Mouse (Mus musculus): Measurements from ENCODE around the gene Nectin2. TPM values are rescaled to one million over a fixed set of nuclear protein-coding genes. Genes with fewer than 3 reads are reported as not detected.
"Not testable (repeated sequence)": the region's sequence is repeated elsewhere in the genome, so short reads cannot be mapped to it uniquely, and the experiment has no call there.

Nectin2 gene
- polyA plus RNA-seq, 1 experiment from 2014 or later = 60.4 TPM

- Histone ChIP-seq H3K9ac (no peak overlapping the region), H3K9me3 (no peaks in the 10 kb centered on the region), H3K4me1 (replicated peaks) (no peaks in the 10 kb centered on the region), H3K27ac (replicated peaks) (no peak overlapping the region), H3K4me3 (no peak overlapping the region), H3K4me2 (no peak overlapping the region), H3K36me3 (no peaks in the 10 kb centered on the region), H3K27me3 (no peaks in the 10 kb centered on the region)
- WGBS = 100% methylated on average over 2 of the region's 2 CpGs
- ATAC-seq (ENCODE audit: low FRiP score, low read depth) = no peak
Measured at GRCm38 (mm10) chr7:19688611-19689010, 61.7 kb downstream of the Nectin2 start.

- H3K9me3 ChIP-seq = no peaks in the 10 kb centered on the region
- H3K27me3 ChIP-seq = no peaks in the 10 kb centered on the region
- H3K36me3 ChIP-seq = no peaks in the 10 kb centered on the region
- H3K4me1 ChIP-seq (replicated peaks) = no peaks in the 10 kb centered on the region
- WGBS = 92% methylated on average over 10 of the region's 10 CpGs
- H3K9ac ChIP-seq = no peak overlapping the region
- no peak overlapping the region for H3K27ac ChIP-seq (replicated peaks)
- no peak overlapping the region for H3K4me2 ChIP-seq
- ATAC-seq (ENCODE audit: low FRiP score, low read depth) = no peak
- H3K4me3 ChIP-seq = no peak overlapping the region
Measured at GRCm38 (mm10) chr7:19688101-19688500, 62.2 kb downstream of the Nectin2 start.

DNA sequence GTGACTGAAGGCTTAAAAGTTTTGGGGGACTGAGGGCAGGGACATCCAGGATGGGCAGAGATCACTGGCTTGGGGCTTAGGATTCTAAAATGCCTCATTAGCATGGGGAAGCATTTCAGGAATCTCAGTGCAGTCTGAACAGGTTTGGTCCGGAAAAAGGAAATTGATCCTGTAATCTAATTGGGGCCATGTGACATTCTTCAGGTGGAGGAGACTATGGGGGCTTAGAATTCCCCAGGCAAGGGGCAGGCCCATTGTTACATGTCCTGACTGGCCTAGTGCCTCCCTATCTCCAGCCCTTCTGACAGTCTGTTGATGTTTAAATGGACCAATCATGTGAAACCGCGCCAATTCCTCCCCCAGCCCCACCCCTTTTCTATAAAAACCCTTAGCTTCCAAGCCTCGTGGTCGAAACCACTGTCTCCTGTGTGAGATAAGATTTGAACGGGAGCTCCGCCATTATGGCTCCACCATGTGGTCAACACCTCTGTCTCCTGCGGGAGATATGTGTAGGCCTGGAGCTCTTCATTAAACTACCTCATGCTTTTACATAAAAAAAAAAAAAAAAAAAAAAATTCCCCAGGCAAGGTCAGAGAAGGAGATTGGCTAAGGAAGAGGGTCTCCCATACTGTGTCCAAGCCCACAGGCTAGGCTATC is 63.2 kb downstream of the Nectin2 start:
- not testable (repeated sequence) for H3K9ac ChIP-seq; H3K4me1 ChIP-seq (replicated peaks)
- 80% methylated on average over 8 of the region's 8 CpGs for WGBS

GRCm38 (mm10) chr7:19686521-19686920 is 63.8 kb downstream of the Nectin2 start:
- WGBS = 90% methylated on average over 6 of the region's 6 CpGs
- no peaks in the 10 kb centered on the region for H3K9me3 ChIP-seq
- no peak overlapping the region for H3K9ac ChIP-seq
- H3K27me3 ChIP-seq = no peaks in the 10 kb centered on the region
- H3K4me3 ChIP-seq = no peak overlapping the region
- no peak for ATAC-seq (ENCODE audit: low FRiP score, low read depth)
- H3K4me1 ChIP-seq (replicated peaks) = no peaks in the 10 kb centered on the region
- H3K27ac ChIP-seq (replicated peaks) = no peak overlapping the region
- no peak overlapping the region for H3K4me2 ChIP-seq
- no peaks in the 10 kb centered on the region for H3K36me3 ChIP-seq

More for the DNA sequence above, 63.2 kb downstream of the Nectin2 start:
- H3K4me3 ChIP-seq; H3K9me3 ChIP-seq; H3K27me3 ChIP-seq; ATAC-seq (ENCODE audit: low FRiP score, low read depth); H3K36me3 ChIP-seq; H3K27ac ChIP-seq (replicated peaks); H3K4me2 ChIP-seq: not testable (repeated sequence)

- no peak overlapping the region for H3K9ac ChIP-seq
- no peak overlapping the region for H3K27ac ChIP-seq (replicated peaks)
- H3K4me2 ChIP-seq = no peak overlapping the region
- H3K9me3 ChIP-seq = no peaks in the 10 kb centered on the region
- ATAC-seq (ENCODE audit: low FRiP score, low read depth) = no peak
- H3K4me3 ChIP-seq = no peak overlapping the region
- WGBS = 59% methylated on average over 4 of the region's 4 CpGs
- no peaks in the 10 kb centered on the region for H3K4me1 ChIP-seq (replicated peaks)
- H3K27me3 ChIP-seq = no peaks in the 10 kb centered on the region
- no peaks in the 10 kb centered on the region for H3K36me3 ChIP-seq
Measured at GRCm38 (mm10) chr7:19685374-19685773, 64.9 kb downstream of the Nectin2 start.

DNA sequence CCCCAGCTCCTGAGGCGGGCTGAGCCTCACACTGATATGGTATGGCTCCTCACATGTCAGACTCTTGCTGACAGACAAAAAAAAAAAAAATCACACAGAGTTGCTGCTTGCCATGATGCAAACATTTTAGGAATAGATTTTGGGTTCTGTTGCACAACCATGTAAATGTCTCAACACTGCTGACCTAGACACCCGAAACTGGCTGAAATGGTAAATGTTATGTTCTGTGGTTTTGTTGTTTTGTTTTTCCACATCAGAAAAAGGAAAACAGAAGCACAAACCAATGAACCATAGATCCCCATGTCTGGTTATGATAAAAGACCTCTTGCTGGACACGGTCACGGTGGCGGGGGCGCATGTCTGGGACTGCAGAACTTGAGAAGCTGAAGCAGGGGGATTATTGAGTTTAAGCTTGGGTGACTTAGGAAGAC is 66.5 kb downstream of the Nectin2 start:
- WGBS = 90% methylated on average over 6 of the region's 6 CpGs
- Histone ChIP-seq H3K4me2 (no peak overlapping the region), H3K27ac (replicated peaks) (no peak overlapping the region), H3K4me1 (replicated peaks) (no peaks in the 10 kb centered on the region), H3K27me3 (no peaks in the 10 kb centered on the region), H3K36me3 (no peaks in the 10 kb centered on the region), H3K9me3 (no peaks in the 10 kb centered on the region), H3K4me3 (no peak overlapping the region), H3K9ac (no peak overlapping the region)
- no peak for ATAC-seq (ENCODE audit: low FRiP score, low read depth)

GRCm38 (mm10) chr7:19682979-19683378 is 67.3 kb downstream of the Nectin2 start:
- no peak overlapping the region for H3K4me3 ChIP-seq
- WGBS = 89% methylated on average over 3 of the region's 3 CpGs
- ATAC-seq (ENCODE audit: low FRiP score, low read depth) = no peak
- no peaks in the 10 kb centered on the region for H3K9me3 ChIP-seq
- H3K27me3 ChIP-seq = no peaks in the 10 kb centered on the region
- H3K27ac ChIP-seq (replicated peaks) = no peak overlapping the region
- H3K9ac ChIP-seq = no peak overlapping the region
- H3K36me3 ChIP-seq = no peaks in the 10 kb centered on the region
- H3K4me1 ChIP-seq (replicated peaks) = no peaks in the 10 kb centered on the region
- H3K4me2 ChIP-seq = no peak overlapping the region

DNA sequence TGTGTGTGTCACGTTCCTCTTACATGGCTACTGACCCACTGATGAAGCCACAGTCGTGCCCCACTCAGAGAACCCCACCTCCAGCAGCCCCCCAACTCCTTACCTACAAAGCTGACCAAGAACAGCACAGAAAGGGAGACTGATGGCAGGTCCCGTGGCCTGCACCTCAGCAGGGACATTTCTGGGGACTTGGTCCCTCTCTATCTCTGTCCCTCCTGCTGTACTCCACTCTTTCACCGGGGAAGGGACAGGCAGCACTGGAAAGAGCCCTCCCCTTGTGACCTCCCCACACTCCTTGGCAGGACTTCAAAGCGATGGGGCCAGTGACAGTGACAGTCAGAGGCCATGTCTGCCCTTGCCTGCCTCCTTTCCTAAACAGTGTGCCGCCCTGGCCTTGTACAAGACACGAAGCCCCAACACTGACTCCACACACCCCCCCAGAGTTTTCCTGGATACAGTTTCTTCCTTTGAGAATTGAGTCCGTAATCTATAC is 69.0 kb downstream of the Nectin2 start, which contains the start of the genes Gm44805 and Apoc4:
TSS of gene Gm44805 (minus strand) at position 222 of the 493 bp plus-strand sequence.
TSS of gene Apoc4 (minus strand) at position 278 of the 493 bp plus-strand sequence.
- Histone ChIP-seq H3K4me3 (no peak within 1 kb of the TSS), H3K27me3 (no peaks in the 10 kb centered on the region), H3K36me3 (no peaks in the 10 kb centered on the region), H3K4me2 (no peak within 1 kb of the TSS), H3K4me1 (replicated peaks) (no peaks in the 10 kb centered on the region), H3K9me3 (no peaks in the 10 kb centered on the region), H3K27ac (replicated peaks) (no peak within 1 kb of the TSS), H3K9ac (no peak within 1 kb of the TSS)
- 68% methylated on average over 8 of the region's 8 CpGs for WGBS
- ATAC-seq (ENCODE audit: low FRiP score, low read depth) = no peak

GRCm38 (mm10) chr7:19680702-19681101 is 69.6 kb downstream of the Nectin2 start:
- 92% methylated on average over 2 of the region's 2 CpGs for WGBS
- no peaks in the 10 kb centered on the region for H3K36me3 ChIP-seq
- H3K9ac ChIP-seq = no peak overlapping the region
- no peak overlapping the region for H3K4me3 ChIP-seq
- H3K9me3 ChIP-seq = no peaks in the 10 kb centered on the region
- no peak overlapping the region for H3K4me2 ChIP-seq
- ATAC-seq (ENCODE audit: low FRiP score, low read depth) = no peak
- no peak overlapping the region for H3K27ac ChIP-seq (replicated peaks)
- no peaks in the 10 kb centered on the region for H3K27me3 ChIP-seq
- H3K4me1 ChIP-seq (replicated peaks) = no peaks in the 10 kb centered on the region

DNA sequence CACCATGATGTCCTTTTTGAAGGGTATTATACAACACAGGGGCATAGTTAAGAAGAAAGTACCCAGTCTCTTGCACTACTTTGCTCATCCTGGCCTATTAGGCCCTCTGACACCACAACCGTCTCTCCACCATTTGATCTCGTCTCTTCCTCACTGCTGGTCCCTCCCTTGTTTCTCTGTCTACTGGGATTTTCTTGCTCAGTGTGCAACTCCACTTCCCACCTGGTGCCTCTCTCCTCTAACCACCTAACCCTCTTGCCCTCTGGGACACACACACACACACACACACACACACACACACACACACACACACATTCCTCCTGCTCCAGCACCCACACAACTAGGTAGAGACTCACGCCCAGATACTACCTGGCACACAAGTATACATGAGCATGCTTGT is 71.4 kb downstream of the Nectin2 start:
- 89% methylated on average over 3 of the region's 3 CpGs for WGBS
- H3K36me3 ChIP-seq = no peaks in the 10 kb centered on the region
- no peaks in the 10 kb centered on the region for H3K4me1 ChIP-seq (replicated peaks)
- no peak overlapping the region for H3K4me2 ChIP-seq
- no peak overlapping the region for H3K27ac ChIP-seq (replicated peaks)
- no peaks in the 10 kb centered on the region for H3K27me3 ChIP-seq
- H3K4me3 ChIP-seq = no peak overlapping the region
- no peak overlapping the region for H3K9ac ChIP-seq
- ATAC-seq (ENCODE audit: low FRiP score, low read depth) = no peak
- no peaks in the 10 kb centered on the region for H3K9me3 ChIP-seq

- Histone ChIP-seq H3K4me2 (no peak within 1 kb of the TSS), H3K9ac (no peak within 1 kb of the TSS), H3K27ac (replicated peaks) (no peak within 1 kb of the TSS), H3K4me3 (no peak within 1 kb of the TSS), H3K36me3 (no peaks in the 10 kb centered on the region), H3K27me3 (no peaks in the 10 kb centered on the region), H3K4me1 (replicated peaks) (no peaks in the 10 kb centered on the region), H3K9me3 (no peaks in the 10 kb centered on the region)
- WGBS = 80% methylated on average over 8 of the region's 8 CpGs
- ATAC-seq (ENCODE audit: low FRiP score, low read depth) = no peak
Measured at GRCm38 (mm10) chr7:19677872-19678271, 72.4 kb downstream of the Nectin2 start, which contains the start of gene Apoc2. Gene Apoc2, minus strand, starts transcription at chr7:19677941.

- Histone ChIP-seq H3K4me1 (replicated peaks) (no peaks in the 10 kb centered on the region), H3K4me3 (no peak overlapping the region), H3K4me2 (no peak overlapping the region), H3K27ac (replicated peaks) (no peak overlapping the region), H3K9ac (no peak overlapping the region), H3K36me3 (no peaks in the 10 kb centered on the region), H3K27me3 (no peaks in the 10 kb centered on the region), H3K9me3 (no peaks in the 10 kb centered on the region)
- 71% methylated on average over 1 of the region's 1 CpGs for WGBS
- no peak for ATAC-seq (ENCODE audit: low FRiP score, low read depth)
Measured at GRCm38 (mm10) chr7:19676662-19677061, 73.6 kb downstream of the Nectin2 start.

GRCm38 (mm10) chr7:19675824-19676223 is 74.5 kb downstream of the Nectin2 start:
- no peaks in the 10 kb centered on the region for H3K9me3 ChIP-seq
- 85% methylated on average over 10 of the region's 10 CpGs for WGBS

More at GRCm38 (mm10) chr7:19675824-19676223, 74.5 kb downstream of the Nectin2 start:
- Histone ChIP-seq H3K4me2 (no peak overlapping the region), H3K4me3 (no peak overlapping the region), H3K9ac (no peak overlapping the region), H3K27me3 (no peaks in the 10 kb centered on the region), H3K4me1 (replicated peaks) (no peaks in the 10 kb centered on the region), H3K36me3 (no peaks in the 10 kb centered on the region), H3K27ac (replicated peaks) (no peak overlapping the region)
- no peak for ATAC-seq (ENCODE audit: low FRiP score, low read depth)

Measured in hindbrain, embryonic 15.5 days (tissue).